Mouse (Mus musculus) kidney, adult 2 months (tissue): ENCODE measurements around the gene U2af1l4. TPM values are rescaled to one million over a fixed set of nuclear protein-coding genes. Genes with fewer than 3 reads are reported as not detected.

Experiments used
- DNase-seq: peaks from one replicate; pipeline ENCODE4 v3.0.0; 2021
- H3K27ac ChIP-seq: fragments of 200-500 bp; 2 replicates; pipeline ENCODE4 v1.5.1; 2012; ENCODE audit warnings: low read depth, low read length, control low read depth, inconsistent platforms; ENCODE audit not compliant: insufficient read depth
- H3K27me3 ChIP-seq: fragments of 200-500 bp; replicated peaks from 2 replicates; pipeline ENCODE4 v1.6.1; 2012; ENCODE audit warnings: mild to moderate bottlenecking, moderate library complexity, low read length, inconsistent platforms; ENCODE audit not compliant: control insufficient read depth, insufficient read depth
- H3K36me3 ChIP-seq: fragments of 200-500 bp; 2 replicates; pipeline ENCODE4 v1.6.1; 2012; ENCODE audit warnings: mild to moderate bottlenecking, moderate library complexity, low read length, inconsistent platforms; ENCODE audit not compliant: control insufficient read depth, insufficient read depth
- H3K4me1 ChIP-seq: fragments of 200-500 bp; 2 replicates; pipeline ENCODE4 v1.6.1; 2011; ENCODE audit warnings: low read length; ENCODE audit not compliant: control insufficient read depth, insufficient read depth
- H3K4me3 ChIP-seq: fragments of 200-500 bp; 2 replicates; pipeline ENCODE4 v1.5.1; 2011; ENCODE audit warnings: mild to moderate bottlenecking, low read depth, low read length, control low read depth; ENCODE audit not compliant: insufficient read depth
- CTCF ChIP-seq: fragments of 200-500 bp; conservative IDR thresholded peaks from 2 replicates; pipeline ENCODE4 v1.5.1; 2011; ENCODE audit warnings: low read depth, mild to moderate bottlenecking, control low read depth, low read length, moderate library complexity, mixed read lengths; ENCODE audit not compliant: insufficient read depth, insufficient read length
- POLR2A ChIP-seq: fragments of 200-500 bp; IDR thresholded peaks from one replicate; pipeline ENCODE4 v1.6.1; 2011; ENCODE audit warnings: low read depth, low read length, control low read depth
- WGBS: fragments of 180-500 bp; shearing (Covaris S2); methylation state at CpG from one replicate; pipeline ENCODE4 v1.1.7; 2018; 5-methylcytosine and 5-hydroxymethylcytosine counted together
- polyA plus RNA-seq: library from polyadenylated mRNA; depleted of rRNA; stranded (reverse); fragments of >200 nt; gene quantifications from 2 replicates; pipeline ENCODE4 v1.2.3, GENCODE M21; 2012

The U2af1l4 gene
- polyA plus RNA-seq, 1 experiment = 54.5 TPM

GRCm38 (mm10) chr7:30558656-30559442 lies 4.3 kb upstream of the U2af1l4 start:
- WGBS = 6% methylated on average over 12 of the region's 12 CpGs
- TF ChIP-seq POLR2A (no peak), CTCF (no peak)
- Histone ChIP-seq H3K4me3 (peak overlapping the region; percentile 64), H3K36me3 (no peaks in the 10 kb centered on the region), H3K27me3 (no peaks in the 10 kb centered on the region), H3K4me1 (peaks cover under 1% of the 10 kb centered on the region; the same call in 1 of the 2 replicates), H3K27ac (peak overlapping the region; percentile 26)
- DNase-seq = no peak

GRCm38 (mm10) chr7:30559443-30559954 lies 3.6 kb upstream of the U2af1l4 start, which contains the start of gene Lin37:
Lin37 (minus strand) TSS chr7:30559838.
- DNase-seq = peak; percentile 100
- H3K27me3 ChIP-seq = no peaks in the 10 kb centered on the region
- TF ChIP-seq CTCF (no peak), POLR2A (no peak)
- peak within 1 kb of the TSS; percentile 26 for H3K27ac ChIP-seq
- H3K36me3 ChIP-seq = no peaks in the 10 kb centered on the region
- peak within 1 kb of the TSS; percentile 64 for H3K4me3 ChIP-seq
- peaks cover 3% of the 10 kb centered on the region; the same call in 1 of the 2 replicates for H3K4me1 ChIP-seq
- WGBS = 2% methylated on average over 20 of the region's 20 CpGs

- no peak overlapping the region for H3K4me3 ChIP-seq
- H3K36me3 ChIP-seq = no peaks in the 10 kb centered on the region
- 60% methylated on average over 2 of the region's 2 CpGs for WGBS
- no peaks in the 10 kb centered on the region for H3K27me3 ChIP-seq
- H3K27ac ChIP-seq = no peak overlapping the region
- peaks cover 3% of the 10 kb centered on the region; the same call in 1 of the 2 replicates for H3K4me1 ChIP-seq
- TF ChIP-seq POLR2A (no peak), CTCF (no peak)
- DNase-seq = no peak
Observed at GRCm38 (mm10) chr7:30560296-30560695, 2.8 kb upstream of the U2af1l4 start.

- H3K4me3 ChIP-seq = peak overlapping the region; percentile 57
- H3K27ac ChIP-seq = peak overlapping the region; percentile 45
- WGBS = under 1% methylated on average over 27 of the region's 27 CpGs
- no peaks in the 10 kb centered on the region for H3K27me3 ChIP-seq
- no peaks in the 10 kb centered on the region for H3K36me3 ChIP-seq
- peaks cover 3% of the 10 kb centered on the region; the same call in 1 of the 2 replicates for H3K4me1 ChIP-seq
- DNase-seq = no peak
- TF ChIP-seq POLR2A (no peak), CTCF (no peak)
Observed at GRCm38 (mm10) chr7:30562526-30563116, 480 bp upstream of the U2af1l4 start.

- WGBS = 15% methylated on average over 6 of the region's 6 CpGs
- Histone ChIP-seq H3K27me3 (no peaks in the 10 kb centered on the region), H3K4me1 (peaks cover 3% of the 10 kb centered on the region; the same call in 1 of the 2 replicates), H3K4me3 (peak overlapping the region; percentile 71), H3K36me3 (no peaks in the 10 kb centered on the region), H3K27ac (0 out of 2 replicates have a peak overlapping the region, but pooled peaks have one; percentile 1)
- TF ChIP-seq POLR2A (no peak), CTCF (no peak)
- no peak for DNase-seq
Observed at GRCm38 (mm10) chr7:30563906-30564280, 792 bp downstream of the U2af1l4 start.

GRCm38 (mm10) chr7:30564970-30565571 lies 2.0 kb downstream of the U2af1l4 start, which contains the start of gene Igflr1:
Igflr1 (plus strand) TSS chr7:30565427.
- H3K27me3 ChIP-seq = no peaks in the 10 kb centered on the region
- no peaks in the 10 kb centered on the region for H3K36me3 ChIP-seq
- 92% methylated on average over 12 of the region's 12 CpGs for WGBS
- H3K27ac ChIP-seq = no peak within 1 kb of the TSS
- peaks cover 3% of the 10 kb centered on the region; the same call in 1 of the 2 replicates for H3K4me1 ChIP-seq
- no peak for TF ChIP-seq CTCF
- TF ChIP-seq POLR2A = no peak
- H3K4me3 ChIP-seq = no peak within 1 kb of the TSS
- DNase-seq = no peak
